Mouse (Mus musculus): Measurements from ENCODE around the gene Fermt2. TPM values are rescaled to one million over a fixed set of nuclear protein-coding genes. Genes with fewer than 3 reads are reported as not detected.
"Not testable (repeated sequence)": the region's sequence is repeated elsewhere in the genome, so short reads cannot be mapped to it uniquely, and the experiment has no call there.

Gene Fermt2
- polyA plus RNA-seq, 1 experiment from 2014 or later: 65.8 TPM

DNA sequence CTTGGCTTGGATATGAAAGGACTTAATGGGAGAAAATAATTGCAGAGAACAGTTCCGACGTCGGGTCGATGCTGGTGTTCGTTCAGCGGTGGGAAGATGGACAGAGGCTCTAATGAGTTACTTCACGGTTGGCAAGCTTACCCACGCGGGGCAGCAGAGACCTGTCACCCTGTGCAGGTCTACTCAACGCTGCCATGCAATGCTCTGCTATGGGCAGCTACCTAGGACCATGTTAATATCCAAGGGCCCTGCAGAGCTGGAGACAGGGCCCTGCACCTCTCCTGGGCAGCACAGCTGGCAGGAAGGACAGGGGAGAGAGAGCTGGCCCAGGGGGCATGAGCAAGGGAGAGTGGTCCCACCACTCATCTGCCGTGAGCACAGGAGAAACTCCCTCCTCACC, 29.9 kb downstream of the Fermt2 start:
- no peak overlapping the region for H3K9ac ChIP-seq (ENCODE audit: low read length)
- DNase-seq (ENCODE audit: low spot score, missing footprints) (no peak), ATAC-seq (ENCODE audit: low FRiP score) (no peak)
- no peak overlapping the region for H3K4me2 ChIP-seq
- no peaks in the 10 kb centered on the region for H3K4me1 ChIP-seq (ENCODE audit: control insufficient read depth, insufficient read depth, low read length)
- no peaks in the 10 kb centered on the region for H3K9me3 ChIP-seq (ENCODE audit: control insufficient read depth, low read length)
- 93% methylated on average over 11 of the region's 11 CpGs for WGBS
- H3K4me3 ChIP-seq (ENCODE audit: low read depth, low read length): no peak overlapping the region
- H3K27me3 ChIP-seq (ENCODE audit: control insufficient read depth, insufficient read depth, low read length): no peaks in the 10 kb centered on the region
- H3K27ac ChIP-seq (ENCODE audit: low read depth, low read length): no peak overlapping the region
- no peaks in the 10 kb centered on the region; the same call in 1 of the 2 replicates for H3K36me3 ChIP-seq (ENCODE audit: control insufficient read depth, insufficient read depth, low read length)

- ATAC-seq (ENCODE audit: low FRiP score) (no peak), DNase-seq (ENCODE audit: low spot score, missing footprints) (no peak)
- no peak overlapping the region for H3K9ac ChIP-seq (ENCODE audit: low read length)
- no peaks in the 10 kb centered on the region for H3K36me3 ChIP-seq (ENCODE audit: control insufficient read depth, insufficient read depth, low read length)
- 92% methylated on average over 3 of the region's 3 CpGs for WGBS
- no peaks in the 10 kb centered on the region for H3K27me3 ChIP-seq (ENCODE audit: control insufficient read depth, insufficient read depth, low read length)
- H3K4me2 ChIP-seq: no peak overlapping the region
- H3K27ac ChIP-seq (ENCODE audit: low read depth, low read length): no peak overlapping the region
- no peak overlapping the region for H3K4me3 ChIP-seq (ENCODE audit: low read depth, low read length)
- H3K4me1 ChIP-seq (ENCODE audit: control insufficient read depth, insufficient read depth, low read length): no peaks in the 10 kb centered on the region
- H3K9me3 ChIP-seq (ENCODE audit: control insufficient read depth, low read length): no peaks in the 10 kb centered on the region
These were observed 32.8 kb downstream of the Fermt2 start for GRCm38 (mm10) chr14:45497116-45497515.

GRCm38 (mm10) chr14:45495810-45496209, 34.1 kb downstream of the Fermt2 start:
- 97% methylated on average over 14 of the region's 14 CpGs for WGBS
- DNase-seq (ENCODE audit: low spot score, missing footprints); H3K4me3 ChIP-seq (ENCODE audit: low read depth, low read length); H3K27me3 ChIP-seq (ENCODE audit: control insufficient read depth, insufficient read depth, low read length); H3K4me1 ChIP-seq (ENCODE audit: control insufficient read depth, insufficient read depth, low read length); ATAC-seq (ENCODE audit: low FRiP score); H3K9me3 ChIP-seq (ENCODE audit: control insufficient read depth, low read length); H3K27ac ChIP-seq (ENCODE audit: low read depth, low read length); H3K36me3 ChIP-seq (ENCODE audit: control insufficient read depth, insufficient read depth, low read length); H3K4me2 ChIP-seq; H3K9ac ChIP-seq (ENCODE audit: low read length): not testable (repeated sequence)

- H3K4me3 ChIP-seq (ENCODE audit: low read depth, low read length): no peak overlapping the region
- H3K27me3 ChIP-seq (ENCODE audit: control insufficient read depth, insufficient read depth, low read length): no peaks in the 10 kb centered on the region
- H3K9ac ChIP-seq (ENCODE audit: low read length): no peak overlapping the region
- ATAC-seq (ENCODE audit: low FRiP score) (no peak), DNase-seq (ENCODE audit: low spot score, missing footprints) (no peak)
- H3K9me3 ChIP-seq (ENCODE audit: control insufficient read depth, low read length): no peaks in the 10 kb centered on the region
- WGBS: 95% methylated on average over 4 of the region's 4 CpGs
- no peaks in the 10 kb centered on the region for H3K4me1 ChIP-seq (ENCODE audit: control insufficient read depth, insufficient read depth, low read length)
- no peak overlapping the region for H3K4me2 ChIP-seq
- H3K27ac ChIP-seq (ENCODE audit: low read depth, low read length): no peak overlapping the region
- no peaks in the 10 kb centered on the region for H3K36me3 ChIP-seq (ENCODE audit: control insufficient read depth, insufficient read depth, low read length)
These were observed 36.0 kb downstream of the Fermt2 start for GRCm38 (mm10) chr14:45493891-45494290.

DNA sequence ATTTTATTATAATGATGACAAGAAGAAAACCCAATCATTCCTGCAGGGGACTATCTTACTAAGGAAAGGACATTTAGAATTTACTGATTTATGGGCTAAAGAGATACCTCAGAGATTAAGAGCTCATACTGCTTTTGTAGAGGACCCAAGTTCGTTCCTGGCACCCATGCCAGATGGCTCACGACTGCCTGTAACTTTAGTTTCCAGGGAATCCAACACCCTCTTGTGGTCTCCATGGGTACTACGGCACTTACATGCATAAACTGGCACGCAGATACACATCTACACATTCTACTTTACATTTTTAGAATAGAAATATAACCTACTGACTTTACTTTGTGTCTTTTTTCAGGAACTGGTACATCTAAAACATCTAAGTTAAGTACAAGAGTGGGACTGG, 37.2 kb downstream of the Fermt2 start:
- no peaks in the 10 kb centered on the region for H3K36me3 ChIP-seq (ENCODE audit: control insufficient read depth, insufficient read depth, low read length)
- no peak for ATAC-seq (ENCODE audit: low FRiP score)
- no peak for DNase-seq (ENCODE audit: low spot score, missing footprints)

DNA sequence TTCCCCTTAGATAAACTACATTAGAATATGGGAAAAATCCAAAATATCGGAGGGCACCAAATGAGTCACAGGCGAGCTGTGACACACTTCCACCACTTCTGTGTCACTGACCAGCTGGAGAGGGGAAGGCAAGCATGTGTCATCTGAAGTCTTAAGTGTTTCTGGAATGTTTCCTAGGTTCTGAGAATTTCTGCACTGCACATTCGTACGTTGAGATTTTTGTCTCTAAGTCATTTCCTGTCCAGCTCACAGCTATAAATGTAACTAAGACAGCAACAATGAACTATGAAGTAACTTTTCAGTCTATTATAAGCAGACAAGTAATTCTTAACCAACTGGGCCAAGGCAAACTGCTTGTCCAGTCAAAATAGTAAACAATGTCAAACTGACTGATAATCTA, 37.9 kb downstream of the Fermt2 start:
- Histone ChIP-seq H3K9me3 (ENCODE audit: control insufficient read depth, low read length) (no peaks in the 10 kb centered on the region), H3K4me2 (no peak overlapping the region), H3K4me1 (ENCODE audit: control insufficient read depth, insufficient read depth, low read length) (no peaks in the 10 kb centered on the region), H3K9ac (ENCODE audit: low read length) (no peak overlapping the region), H3K36me3 (ENCODE audit: control insufficient read depth, insufficient read depth, low read length) (no peaks in the 10 kb centered on the region), H3K27ac (ENCODE audit: low read depth, low read length) (no peak overlapping the region), H3K27me3 (ENCODE audit: control insufficient read depth, insufficient read depth, low read length) (no peaks in the 10 kb centered on the region), H3K4me3 (ENCODE audit: low read depth, low read length) (no peak overlapping the region)
- no peak for DNase-seq (ENCODE audit: low spot score, missing footprints)
- 88% methylated on average over 4 of the region's 4 CpGs for WGBS
- ATAC-seq (ENCODE audit: low FRiP score): no peak

More for the DNA sequence above, 37.2 kb downstream of the Fermt2 start:
- 91% methylated on average over 4 of the region's 4 CpGs for WGBS
- Histone ChIP-seq H3K4me2 (no peak overlapping the region), H3K27ac (ENCODE audit: low read depth, low read length) (no peak overlapping the region), H3K4me3 (ENCODE audit: low read depth, low read length) (no peak overlapping the region), H3K9ac (ENCODE audit: low read length) (no peak overlapping the region), H3K27me3 (ENCODE audit: control insufficient read depth, insufficient read depth, low read length) (no peaks in the 10 kb centered on the region), H3K9me3 (ENCODE audit: control insufficient read depth, low read length) (no peaks in the 10 kb centered on the region), H3K4me1 (ENCODE audit: control insufficient read depth, insufficient read depth, low read length) (no peaks in the 10 kb centered on the region)

- ATAC-seq (ENCODE audit: low FRiP score); H3K9me3 ChIP-seq (ENCODE audit: control insufficient read depth, low read length); H3K4me1 ChIP-seq (ENCODE audit: control insufficient read depth, insufficient read depth, low read length); H3K27me3 ChIP-seq (ENCODE audit: control insufficient read depth, insufficient read depth, low read length); DNase-seq (ENCODE audit: low spot score, missing footprints); H3K9ac ChIP-seq (ENCODE audit: low read length); H3K4me3 ChIP-seq (ENCODE audit: low read depth, low read length); H3K27ac ChIP-seq (ENCODE audit: low read depth, low read length); H3K4me2 ChIP-seq; H3K36me3 ChIP-seq (ENCODE audit: control insufficient read depth, insufficient read depth, low read length): not testable (repeated sequence)
- 95% methylated on average over 2 of the region's 2 CpGs for WGBS
These were observed 42.7 kb downstream of the Fermt2 start for GRCm38 (mm10) chr14:45487201-45487600.

DNA sequence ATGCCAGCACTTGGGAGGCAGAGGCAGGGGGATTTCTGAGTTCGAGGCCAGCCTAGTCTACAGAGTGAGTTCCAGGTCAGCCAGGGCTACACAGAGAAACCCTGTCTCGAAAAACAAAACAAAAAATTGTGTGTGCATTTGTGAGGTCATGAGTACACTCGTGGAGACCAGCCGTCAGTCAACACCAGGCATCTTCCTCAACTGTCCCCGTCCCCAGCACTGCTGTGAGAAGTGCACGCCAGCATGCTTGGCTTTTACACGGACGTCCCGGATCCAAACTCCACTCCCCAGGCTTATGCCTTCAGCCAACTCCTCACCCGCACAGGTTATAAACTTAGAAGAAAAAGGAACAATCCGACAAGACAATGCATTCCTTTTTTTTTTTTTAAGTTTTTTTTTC, 46.6 kb downstream of the Fermt2 start:
- not testable (repeated sequence) for H3K4me1 ChIP-seq (ENCODE audit: control insufficient read depth, insufficient read depth, low read length); H3K27ac ChIP-seq (ENCODE audit: low read depth, low read length); H3K27me3 ChIP-seq (ENCODE audit: control insufficient read depth, insufficient read depth, low read length); H3K4me3 ChIP-seq (ENCODE audit: low read depth, low read length); H3K9ac ChIP-seq (ENCODE audit: low read length); H3K4me2 ChIP-seq; H3K9me3 ChIP-seq (ENCODE audit: control insufficient read depth, low read length); ATAC-seq (ENCODE audit: low FRiP score); DNase-seq (ENCODE audit: low spot score, missing footprints)
- H3K36me3 ChIP-seq (ENCODE audit: control insufficient read depth, insufficient read depth, low read length): peaks cover 12% of the 10 kb centered on the region
- WGBS: 95% methylated on average over 11 of the region's 11 CpGs

DNA sequence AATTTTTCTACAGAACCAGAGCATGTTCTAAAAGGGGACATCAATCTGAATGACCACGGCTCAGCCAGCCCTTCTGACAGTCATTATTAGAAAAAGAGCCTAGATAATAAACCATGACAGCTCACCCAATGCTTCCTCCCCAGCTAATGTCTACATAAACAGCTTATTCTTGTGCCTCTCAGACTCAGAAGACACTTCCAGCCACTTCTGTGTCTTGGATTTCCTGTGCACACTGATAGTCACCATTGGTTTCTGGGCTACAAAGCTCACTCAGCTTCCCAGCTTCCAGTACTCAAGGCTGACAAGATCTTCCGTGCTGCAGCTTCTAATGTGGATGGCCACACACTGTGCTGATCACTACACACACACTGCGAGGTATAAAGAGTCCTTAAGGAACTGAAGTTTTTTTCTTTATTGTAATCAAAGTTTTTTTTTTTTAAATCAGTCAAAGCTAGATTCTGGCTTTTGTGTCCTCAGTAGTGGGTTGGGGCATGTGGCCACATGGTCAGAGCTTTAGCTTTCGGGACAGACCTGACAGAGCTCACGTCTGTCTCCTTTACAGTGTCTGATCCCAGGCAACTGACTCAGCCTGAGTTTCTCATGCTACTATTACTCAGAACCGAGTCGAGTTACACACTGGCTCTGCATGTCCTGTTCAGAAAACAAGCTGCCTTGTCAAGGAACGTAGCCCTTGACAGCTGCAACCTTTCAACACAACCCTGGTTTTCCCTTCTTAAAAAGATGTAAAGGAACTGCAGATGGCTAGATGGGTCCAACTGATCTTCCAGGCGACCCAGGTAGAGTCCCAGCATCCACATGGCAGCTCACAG, 50.7 kb downstream of the Fermt2 start:
- 73% methylated on average over 9 of the region's 9 CpGs for WGBS
- no peaks in the 10 kb centered on the region for H3K4me1 ChIP-seq (ENCODE audit: control insufficient read depth, insufficient read depth, low read length)
- no peak overlapping the region for H3K4me3 ChIP-seq (ENCODE audit: low read depth, low read length)
- H3K27ac ChIP-seq (ENCODE audit: low read depth, low read length): no peak overlapping the region
- H3K27me3 ChIP-seq (ENCODE audit: control insufficient read depth, insufficient read depth, low read length): no peaks in the 10 kb centered on the region
- no peak overlapping the region for H3K9ac ChIP-seq (ENCODE audit: low read length)
- no peak overlapping the region for H3K4me2 ChIP-seq
- ATAC-seq (ENCODE audit: low FRiP score) (no peak), DNase-seq (ENCODE audit: low spot score, missing footprints) (no peak)
- H3K36me3 ChIP-seq (ENCODE audit: control insufficient read depth, insufficient read depth, low read length): peaks cover 12% of the 10 kb centered on the region
- H3K9me3 ChIP-seq (ENCODE audit: control insufficient read depth, low read length): no peaks in the 10 kb centered on the region; the same call in 1 of the 2 replicates
